Mouse (Mus musculus): ENCODE data around the gene Il1b. TPM values are rescaled to one million over a fixed set of nuclear protein-coding genes. Genes with fewer than 3 reads are reported as not detected.

Gene Il1b
- polyA plus RNA-seq, 1 experiment from 2014 or later, result not detected

DNA sequence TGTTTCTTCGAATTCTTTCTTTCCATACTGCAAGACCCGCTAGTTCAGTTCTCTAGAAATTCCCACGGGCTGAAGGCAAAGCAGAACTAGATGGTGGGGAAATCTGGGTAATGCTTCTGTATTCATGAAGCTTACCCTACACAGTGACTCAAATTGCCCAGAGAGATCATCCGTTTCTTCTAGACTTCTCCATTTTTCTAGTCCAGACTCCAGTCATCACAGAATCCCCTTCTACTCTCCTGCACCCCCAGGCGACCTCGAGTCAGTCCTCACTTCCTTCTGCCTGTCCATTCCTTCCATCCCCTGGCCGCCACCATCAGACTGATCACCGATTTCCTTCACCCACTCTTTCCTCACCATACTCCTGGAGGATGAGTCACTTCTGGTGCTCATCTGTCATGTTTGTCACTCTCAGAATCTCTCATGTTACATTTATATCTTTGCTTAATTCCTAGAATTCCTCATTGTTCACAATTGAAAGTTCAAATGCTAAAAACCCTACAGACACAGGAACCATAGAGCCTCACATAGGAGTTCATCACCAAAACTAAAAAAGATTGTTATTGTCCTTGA is 50.8 kb downstream of the Il1b start:
- no peak overlapping the region for H3K9ac ChIP-seq (replicated peaks; ENCODE audit: low read length)
- WGBS, result 86% methylated on average over 8 of the region's 8 CpGs
- DNase-seq (no peak), ATAC-seq (ENCODE audit: low FRiP score, low TSS enrichment) (no peak)
- no peaks in the 10 kb centered on the region for H3K27me3 ChIP-seq (ENCODE audit: control insufficient read depth, insufficient read depth, low read length)
- H3K9me3 ChIP-seq (ENCODE audit: control insufficient read depth, low read length), result no peaks in the 10 kb centered on the region
- no peaks in the 10 kb centered on the region for H3K4me1 ChIP-seq (ENCODE audit: control insufficient read depth, insufficient read depth, low read length)
- no peak overlapping the region for H3K4me2 ChIP-seq (ENCODE audit: low read length)
- H3K4me3 ChIP-seq (replicated peaks; ENCODE audit: low read depth, low read length), result no peak overlapping the region
- no peaks in the 10 kb centered on the region for H3K36me3 ChIP-seq (ENCODE audit: control insufficient read depth, insufficient read depth, low read length)
- no peak overlapping the region for H3K27ac ChIP-seq (replicated peaks; ENCODE audit: low read depth, low read length)

DNA sequence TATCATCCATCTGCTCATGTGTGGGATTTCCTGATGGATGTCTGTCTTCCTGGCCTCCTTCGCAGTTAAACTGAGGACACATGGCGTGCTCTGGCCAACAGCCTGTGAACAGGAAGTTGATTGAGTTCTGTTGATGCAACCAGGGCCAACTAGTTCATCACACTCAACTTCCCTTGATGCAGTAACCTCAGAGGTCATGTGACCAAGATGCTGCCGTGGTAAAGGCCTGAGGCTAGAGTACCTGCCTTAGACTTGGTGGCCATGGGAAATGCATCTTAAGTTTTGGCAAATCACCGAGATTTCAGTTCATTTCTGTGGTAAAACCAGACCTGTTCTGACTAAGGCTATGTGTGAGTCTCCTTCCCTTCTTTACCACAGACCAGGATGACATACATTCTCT is 55.1 kb downstream of the Il1b start:
- no peak overlapping the region for H3K9ac ChIP-seq (replicated peaks; ENCODE audit: low read length)
- H3K9me3 ChIP-seq (ENCODE audit: control insufficient read depth, low read length), result no peaks in the 10 kb centered on the region
- ATAC-seq (ENCODE audit: low FRiP score, low TSS enrichment), result no peak
- no peaks in the 10 kb centered on the region for H3K27me3 ChIP-seq (ENCODE audit: control insufficient read depth, insufficient read depth, low read length)
- WGBS, result 82% methylated on average over 4 of the region's 4 CpGs
- no peak overlapping the region for H3K27ac ChIP-seq (replicated peaks; ENCODE audit: low read depth, low read length)
- H3K4me1 ChIP-seq (ENCODE audit: control insufficient read depth, insufficient read depth, low read length), result no peaks in the 10 kb centered on the region
- H3K36me3 ChIP-seq (ENCODE audit: control insufficient read depth, insufficient read depth, low read length), result no peaks in the 10 kb centered on the region
- no peak for DNase-seq
- H3K4me3 ChIP-seq (replicated peaks; ENCODE audit: low read depth, low read length), result no peak overlapping the region
- no peak overlapping the region for H3K4me2 ChIP-seq (ENCODE audit: low read length)

DNA sequence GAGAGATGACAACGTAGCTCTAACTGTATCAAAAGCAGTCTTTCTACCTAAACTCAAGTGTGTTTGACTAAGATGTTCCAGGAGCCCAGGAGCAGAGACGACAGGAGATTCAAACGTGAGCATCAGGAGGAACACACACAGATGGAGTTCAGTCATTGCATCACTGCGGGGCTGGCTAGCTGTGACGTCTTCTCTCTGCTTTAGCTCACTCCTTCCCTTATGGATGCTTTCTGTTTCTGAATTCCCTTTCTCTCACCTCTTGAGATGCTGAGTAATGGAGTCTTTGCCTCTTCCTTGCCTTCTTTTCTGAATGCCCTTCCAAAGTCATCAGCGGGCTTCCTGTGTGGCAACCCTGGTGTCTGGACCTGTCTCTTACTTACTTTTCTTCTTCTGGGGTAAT is 56.1 kb downstream of the Il1b start:
- 81% methylated on average over 6 of the region's 6 CpGs for WGBS

More for the DNA sequence above, 56.1 kb downstream of the Il1b start:
- Histone ChIP-seq H3K27ac (replicated peaks; ENCODE audit: low read depth, low read length) (no peak overlapping the region), H3K4me1 (ENCODE audit: control insufficient read depth, insufficient read depth, low read length) (no peaks in the 10 kb centered on the region), H3K4me3 (replicated peaks; ENCODE audit: low read depth, low read length) (no peak overlapping the region), H3K27me3 (ENCODE audit: control insufficient read depth, insufficient read depth, low read length) (no peaks in the 10 kb centered on the region), H3K9me3 (ENCODE audit: control insufficient read depth, low read length) (no peaks in the 10 kb centered on the region), H3K4me2 (ENCODE audit: low read length) (no peak overlapping the region), H3K36me3 (ENCODE audit: control insufficient read depth, insufficient read depth, low read length) (no peaks in the 10 kb centered on the region), H3K9ac (replicated peaks; ENCODE audit: low read length) (no peak overlapping the region)
- ATAC-seq (ENCODE audit: low FRiP score, low TSS enrichment), result no peak
- no peak for DNase-seq

Other genes with a start within 250 kb of the Il1b start
- 24.4 and 25.0 TPM in 2 replicates for gene Chchd5, start 241.4 kb downstream of the Il1b start, polyA plus RNA-seq (2014; fragmentation: Nextera tagmentation; extraction: Ambion mirVana)
- 42.0 and 59.0 TPM in 2 replicates for gene Slc20a1, start 172.4 kb downstream of the Il1b start, polyA plus RNA-seq (2014; fragmentation: Nextera tagmentation; extraction: Ambion mirVana)
- 7.4 and 13.5 TPM in 2 replicates for gene Ckap2l, start 73.9 kb downstream of the Il1b start, polyA plus RNA-seq (2014; fragmentation: Nextera tagmentation; extraction: Ambion mirVana)
- gene Il1a, start 61.2 kb downstream of the Il1b start, polyA plus RNA-seq (2014; fragmentation: Nextera tagmentation; extraction: Ambion mirVana), result 0.20 and 0.39 TPM in 2 replicates
- not detected in 2 replicates for gene F830045P16Rik, start 165.5 kb upstream of the Il1b start, polyA plus RNA-seq (2014; fragmentation: Nextera tagmentation; extraction: Ambion mirVana)
- gene Sirpa, start 221.7 kb upstream of the Il1b start, polyA plus RNA-seq (2014; fragmentation: Nextera tagmentation; extraction: Ambion mirVana), result 28.3 and 35.7 TPM in 2 replicates

Data from midbrain, embryonic 14.5 days (tissue).